ENCODE assay signal across 27 mouse cellular contexts in genomic region chr3:147841357-147841756, GRCm38 (mm10).
"Had no signal": no experiment of that assay in that cellular context is flagged by ENCODE, and none has a peak within 500 bp of the region (broad histone marks: within the 10 kb centered on the region; RNA-seq: fewer than 3 reads in every experiment).

No protein-coding gene starts in this region.

- H3K4me1 ChIP-seq: heart, embryonic 10.5 days; heart, embryonic 12.5 days; hindbrain, embryonic 10.5 days; hindbrain, embryonic 12.5 days; intestine, embryonic 15.5 days; limb, embryonic 10.5 days; limb, embryonic 12.5 days; liver, embryonic 13.5 days had no signal

- H3K4me2 ChIP-seq: heart, embryonic 12.5 days; hindbrain, embryonic 12.5 days; hindbrain, embryonic 14.5 days; intestine, embryonic 15.5 days; limb, embryonic 12.5 days; liver, embryonic 11.5 days; liver, embryonic 13.5 days had no signal

- H3K36me3 ChIP-seq: heart, embryonic 10.5 days; heart, embryonic 12.5 days; hindbrain, embryonic 10.5 days; hindbrain, embryonic 12.5 days; intestine, embryonic 15.5 days; limb, embryonic 10.5 days; limb, embryonic 12.5 days; liver, embryonic 13.5 days had no signal

- H3K27me3 ChIP-seq: heart, embryonic 12.5 days; hindbrain, embryonic 12.5 days; intestine, embryonic 15.5 days; limb, embryonic 12.5 days; liver, embryonic 13.5 days had no signal

- H3K4me3 ChIP-seq: gastrocnemius, adult 2 months; heart, embryonic 10.5 days; heart, embryonic 12.5 days; hindbrain, embryonic 10.5 days; hindbrain, embryonic 12.5 days; intestine, embryonic 15.5 days; layer of hippocampus, adult 2 months; left cerebral cortex, adult 2 months; limb, embryonic 10.5 days; limb, embryonic 12.5 days; liver, embryonic 13.5 days had no signal

- H3K27ac ChIP-seq: gastrocnemius, adult 2 months; heart, embryonic 10.5 days; hindbrain, embryonic 10.5 days; hindbrain, embryonic 12.5 days; hindbrain, embryonic 14.5 days; intestine, embryonic 15.5 days; layer of hippocampus, adult 2 months; left cerebral cortex, adult 2 months; limb, embryonic 10.5 days; limb, embryonic 12.5 days; liver, embryonic 13.5 days had no signal

- ATAC-seq: hindbrain, embryonic 16.5 days; inflammation-experienced regulatory T-cells, adult 6 months; intestine, embryonic 15.5 days; intestine, postnatal 0 days had no signal

- H3K9ac ChIP-seq: heart, embryonic 12.5 days; hindbrain, embryonic 12.5 days; hindbrain, embryonic 14.5 days; intestine, embryonic 15.5 days; limb, embryonic 12.5 days; liver, embryonic 13.5 days had no signal

- DNase-seq: gastrocnemius, adult 2 months; gastrocnemius, postnatal 10 days; gastrocnemius, postnatal 25 days; heart, adult 18-20 months; heart, postnatal 10 days; heart, postnatal 4 days; kidney, adult 18-20 months; kidney, adult 8-10 months; kidney, postnatal 10 days; kidney, postnatal 25 days; kidney, postnatal 4 days; liver; liver, embryonic 13.5 days had no signal

- H3K9me3 ChIP-seq: heart, embryonic 10.5 days; heart, embryonic 12.5 days; hindbrain, embryonic 10.5 days; hindbrain, embryonic 12.5 days; intestine, embryonic 15.5 days; limb, embryonic 10.5 days; limb, embryonic 12.5 days; liver, embryonic 13.5 days had no signal
